Mouse (Mus musculus) megakaryocyte, embryonic 14.5 days (primary cell): ENCODE data around the gene Etl4. TPM values are rescaled to one million over a fixed set of nuclear protein-coding genes. Genes with fewer than 3 reads are reported as not detected.

Experiments used
- H3K27me3 ChIP-seq: replicated peaks from 2 replicates; pipeline ENCODE3; 2012; ENCODE audit warnings: inconsistent platforms
- H3K36me3 ChIP-seq: replicated peaks from 2 replicates; pipeline ENCODE3; 2012; ENCODE audit warnings: low read length, inconsistent platforms, mixed read lengths
- H3K4me1 ChIP-seq: 2 replicates; pipeline ENCODE4 v1.6.1; 2012; ENCODE audit warnings: inconsistent platforms
- H3K4me3 ChIP-seq: replicated peaks from 2 replicates; pipeline ENCODE3; 2012; ENCODE audit warnings: moderate library complexity, mild to moderate bottlenecking, inconsistent platforms
- H3K9me3 ChIP-seq: 2 replicates; pipeline ENCODE4 v1.6.1; 2012; ENCODE audit warnings: inconsistent platforms
- FLI1 ChIP-seq: IDR thresholded peaks from 2 replicates; pipeline ENCODE4 v1.6.1; 2012; ENCODE audit warnings: low read length, inconsistent platforms, mixed read lengths
- GATA1 ChIP-seq: IDR thresholded peaks from 3 replicates; pipeline ENCODE4 v1.6.1; 2012; ENCODE audit warnings: mixed read lengths, low read length, inconsistent platforms, borderline replicate concordance
- polyA plus RNA-seq: library from polyadenylated mRNA; stranded (reverse); fragments of >175 nt; gene quantifications from 2 replicates; pipeline ENCODE4 v1.2.3, GENCODE M21; 2012; ENCODE audit warnings: low replicate concordance; ENCODE audit not compliant: insufficient read depth

Etl4 gene
- polyA plus RNA-seq, 1 experiment, result 0.12 TPM

- TF ChIP-seq FLI1 (no peak), GATA1 (no peak)
- Histone ChIP-seq H3K36me3 (no peaks in the 10 kb centered on the region), H3K9me3 (no peaks in the 10 kb centered on the region), H3K4me3 (peak overlapping the region; percentile 2), H3K27me3 (peaks cover 2% of the 10 kb centered on the region), H3K4me1 (peaks cover 40% of the 10 kb centered on the region)
These were observed 814.6 kb downstream of the Etl4 start for GRCm38 (mm10) chr2:20723990-20724745.

- Histone ChIP-seq H3K36me3 (no peaks in the 10 kb centered on the region), H3K4me1 (peaks cover 42% of the 10 kb centered on the region), H3K9me3 (no peaks in the 10 kb centered on the region), H3K27me3 (peaks cover 2% of the 10 kb centered on the region), H3K4me3 (no peak overlapping the region)
- TF ChIP-seq FLI1 (no peak), GATA1 (no peak)
These were observed 817.4 kb downstream of the Etl4 start for GRCm38 (mm10) chr2:20726974-20727373.

DNA sequence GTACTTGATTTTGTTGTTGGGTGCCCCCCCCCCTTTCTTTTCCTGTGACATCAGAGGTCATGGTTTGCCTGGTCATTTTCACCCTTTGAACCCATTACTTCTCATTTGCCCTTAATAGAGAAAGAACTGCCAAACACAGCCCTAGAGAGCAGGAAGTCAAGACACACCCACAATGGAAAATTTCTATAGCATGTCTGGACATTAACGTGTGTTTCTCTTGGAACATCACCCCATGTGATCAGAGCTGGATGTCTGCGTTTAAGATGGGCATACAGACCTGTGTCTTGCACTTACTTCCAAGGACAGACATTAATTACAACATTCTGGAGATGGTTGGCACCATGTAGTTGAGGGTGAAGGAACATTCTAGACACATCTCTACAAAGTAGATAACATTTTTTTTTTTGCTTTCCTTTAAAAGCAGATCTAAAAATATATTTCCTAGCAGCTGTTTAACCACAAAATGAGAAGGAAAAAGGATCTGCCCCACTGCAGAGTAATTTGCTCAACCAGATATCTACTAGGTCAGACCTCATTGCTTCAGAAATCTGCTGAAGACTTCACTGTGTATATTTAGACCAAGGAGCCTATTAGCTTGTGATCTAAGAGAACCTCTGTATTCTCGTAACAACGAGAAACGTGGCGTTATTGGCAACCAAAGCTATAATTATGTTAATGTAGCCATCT, 818.3 kb downstream of the Etl4 start:
- Histone ChIP-seq H3K4me1 (peaks cover 39% of the 10 kb centered on the region), H3K36me3 (no peaks in the 10 kb centered on the region), H3K9me3 (no peaks in the 10 kb centered on the region), H3K4me3 (peak overlapping the region; percentile 18), H3K27me3 (peaks cover 2% of the 10 kb centered on the region)
- no peak for TF ChIP-seq GATA1
- no peak for TF ChIP-seq FLI1

GRCm38 (mm10) chr2:20735444-20735843, 825.9 kb downstream of the Etl4 start:
- Histone ChIP-seq H3K9me3 (0 out of 2 replicates have a peak, but pooled peaks cover 4% of the 10 kb centered on the region), H3K4me1 (peaks cover 10% of the 10 kb centered on the region; the same call in 1 of the 2 replicates), H3K4me3 (peak overlapping the region; percentile 57), H3K27me3 (no peaks in the 10 kb centered on the region), H3K36me3 (no peaks in the 10 kb centered on the region)
- no peak for TF ChIP-seq GATA1
- no peak for TF ChIP-seq FLI1

DNA sequence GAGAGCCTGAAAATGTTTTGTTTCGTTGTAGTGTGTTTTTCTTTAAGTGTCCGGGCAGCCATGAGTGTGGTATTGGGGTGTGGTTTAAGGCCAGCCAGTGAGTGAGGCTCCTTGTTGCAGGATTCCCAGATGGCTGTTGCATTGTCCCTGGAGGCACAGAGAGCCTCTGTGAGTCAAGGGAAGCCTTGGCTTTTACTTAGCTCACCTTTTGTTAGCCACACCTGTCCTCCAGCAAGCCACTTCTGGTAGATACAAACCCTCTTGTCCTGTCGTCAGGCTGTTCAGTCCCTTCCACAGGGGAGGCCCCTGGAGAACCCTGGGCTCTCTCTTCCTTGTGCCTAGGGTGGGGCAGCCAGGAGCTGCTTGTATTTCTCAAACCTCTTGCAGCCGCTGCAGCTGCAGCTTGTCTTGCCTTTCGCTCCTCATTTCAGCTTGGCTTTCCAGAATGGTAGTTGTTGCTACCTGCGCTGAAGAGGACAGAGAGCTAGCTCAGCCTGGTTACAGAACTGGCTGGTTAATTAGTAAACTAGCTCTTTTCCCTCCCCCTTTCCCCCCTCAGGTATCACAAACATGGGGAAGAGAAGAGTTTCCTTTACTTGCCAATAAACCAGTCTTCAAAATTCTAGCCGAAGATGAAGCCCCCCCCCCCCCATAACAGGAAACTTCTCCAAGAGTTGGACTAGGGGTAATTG, 826.9 kb downstream of the Etl4 start:
- H3K4me3 ChIP-seq, result no peak overlapping the region
- H3K36me3 ChIP-seq, result no peaks in the 10 kb centered on the region
- peaks cover 8% of the 10 kb centered on the region; the same call in 1 of the 2 replicates for H3K4me1 ChIP-seq
- 0 out of 2 replicates have a peak, but pooled peaks cover 4% of the 10 kb centered on the region for H3K9me3 ChIP-seq
- no peaks in the 10 kb centered on the region for H3K27me3 ChIP-seq
- no peak for TF ChIP-seq FLI1
- no peak for TF ChIP-seq GATA1

- Histone ChIP-seq H3K4me1 (peaks cover 8% of the 10 kb centered on the region; the same call in 1 of the 2 replicates), H3K9me3 (0 out of 2 replicates have a peak, but pooled peaks cover 4% of the 10 kb centered on the region), H3K4me3 (no peak overlapping the region), H3K36me3 (no peaks in the 10 kb centered on the region), H3K27me3 (no peaks in the 10 kb centered on the region)
- TF ChIP-seq GATA1, result no peak
- no peak for TF ChIP-seq FLI1
These were observed 827.7 kb downstream of the Etl4 start for GRCm38 (mm10) chr2:20737112-20737808.

GRCm38 (mm10) chr2:20737837-20738236, 828.3 kb downstream of the Etl4 start:
- Histone ChIP-seq H3K9me3 (0 out of 2 replicates have a peak, but pooled peaks cover 4% of the 10 kb centered on the region), H3K4me3 (no peak overlapping the region), H3K36me3 (no peaks in the 10 kb centered on the region), H3K27me3 (no peaks in the 10 kb centered on the region), H3K4me1 (peaks cover 8% of the 10 kb centered on the region; the same call in 1 of the 2 replicates)
- TF ChIP-seq GATA1 (no peak), FLI1 (no peak)

GRCm38 (mm10) chr2:20747723-20748122, 838.1 kb downstream of the Etl4 start:
- no peaks in the 10 kb centered on the region for H3K36me3 ChIP-seq
- TF ChIP-seq FLI1 (no peak), GATA1 (no peak)
- H3K27me3 ChIP-seq, result no peaks in the 10 kb centered on the region
- H3K4me3 ChIP-seq, result no peak overlapping the region
- peaks cover 13% of the 10 kb centered on the region; the same call in 1 of the 2 replicates for H3K4me1 ChIP-seq
- H3K9me3 ChIP-seq, result peaks cover 10% of the 10 kb centered on the region

DNA sequence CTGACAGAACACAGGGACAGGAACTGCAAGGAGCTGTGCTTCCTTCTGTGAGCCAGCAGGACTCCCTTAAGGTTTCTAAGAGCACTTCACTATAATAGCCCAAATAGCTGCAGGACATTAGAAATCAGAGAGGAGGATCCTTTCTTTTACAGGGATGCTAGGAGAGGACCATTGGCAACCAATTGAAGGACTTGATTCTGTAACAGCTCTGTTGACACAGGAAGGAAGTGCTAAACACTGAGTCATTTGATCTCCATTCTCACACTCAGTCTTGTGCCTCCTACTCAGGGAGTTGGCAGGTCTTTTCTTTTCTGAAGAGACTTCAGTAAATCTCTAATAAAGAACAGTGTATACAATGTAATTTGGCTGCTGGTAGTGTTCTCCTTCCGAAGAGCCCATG, 838.9 kb downstream of the Etl4 start:
- Histone ChIP-seq H3K4me1 (peaks cover 13% of the 10 kb centered on the region; the same call in 1 of the 2 replicates), H3K27me3 (no peaks in the 10 kb centered on the region)
- TF ChIP-seq FLI1 (no peak), GATA1 (no peak)

More for the DNA sequence above, 838.9 kb downstream of the Etl4 start:
- Histone ChIP-seq H3K36me3 (no peaks in the 10 kb centered on the region), H3K9me3 (peaks cover 8% of the 10 kb centered on the region), H3K4me3 (no peak overlapping the region)
